Mouse (Mus musculus): Measurements from ENCODE around the gene Ank3.

Ank3 gene

DNA sequence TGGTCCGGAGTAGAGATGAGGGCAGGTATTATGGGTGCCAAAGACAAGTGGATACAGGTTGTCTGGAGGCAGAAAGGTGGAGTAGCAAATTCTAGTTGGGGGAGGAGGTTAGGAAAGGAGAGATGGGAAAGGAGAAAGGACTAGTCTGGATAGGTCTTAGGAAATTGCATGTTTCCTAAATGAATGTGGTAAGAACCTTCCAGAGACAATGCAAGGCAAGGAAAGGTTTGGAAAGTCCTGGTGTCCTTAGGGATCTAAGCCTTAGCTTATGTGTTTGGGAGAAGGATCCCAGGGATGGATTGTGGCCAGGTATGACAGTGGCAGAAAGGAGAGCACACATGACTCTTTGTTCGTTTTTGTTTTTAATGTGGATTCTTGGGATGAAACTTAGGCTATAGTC, 139.7 kb downstream of the Ank3 start:
- no peak for DNase-seq

DNA sequence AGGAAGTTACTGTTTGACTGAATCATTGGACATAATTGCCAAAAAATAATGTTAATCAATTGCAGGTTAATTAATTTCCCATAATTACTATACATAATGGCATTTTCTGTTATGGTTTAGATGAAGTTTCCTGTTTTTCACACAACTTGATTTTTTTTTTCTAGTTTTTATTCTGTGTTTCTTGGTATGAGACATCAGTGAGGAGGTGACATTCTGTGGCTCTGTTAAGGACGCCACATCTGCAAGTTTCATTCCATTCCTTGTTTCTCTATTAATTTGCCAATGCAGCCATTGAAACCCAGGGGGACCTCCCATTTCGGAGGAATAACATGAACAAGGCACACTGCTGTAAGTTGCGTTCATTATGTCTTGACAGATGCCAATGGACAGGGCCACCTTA, 143.9 kb downstream of the Ank3 start:
- no peak for DNase-seq

- DNase-seq: no peak
Measured at GRCm38 (mm10) chr10:69543876-69544620, 145.5 kb downstream of the Ank3 start.

- peak; percentile 51 for DNase-seq
Measured at GRCm38 (mm10) chr10:69544653-69545052, 146.1 kb downstream of the Ank3 start.

- DNase-seq: no peak
Measured at GRCm38 (mm10) chr10:69545936-69546335, 147.4 kb downstream of the Ank3 start.

DNA sequence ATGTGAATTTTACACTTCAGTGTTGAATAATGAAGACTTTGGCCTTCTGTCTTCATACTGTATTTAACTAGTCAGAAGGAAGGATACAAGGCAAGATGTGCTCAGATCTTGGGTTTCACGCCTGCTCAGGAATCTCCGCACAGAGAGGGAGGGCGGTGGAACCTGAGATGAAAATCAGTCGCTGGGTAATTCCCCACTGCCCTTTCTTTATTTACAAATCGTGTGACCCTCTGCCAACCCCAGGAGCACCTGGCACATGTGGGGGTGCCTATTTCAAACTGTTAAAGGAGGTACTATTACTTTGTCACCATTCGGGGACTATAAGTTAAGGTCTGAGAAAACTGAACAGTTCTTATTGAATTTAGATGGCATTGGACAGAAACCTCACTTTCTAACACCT, 148.1 kb downstream of the Ank3 start:
- no peak for DNase-seq

DNA sequence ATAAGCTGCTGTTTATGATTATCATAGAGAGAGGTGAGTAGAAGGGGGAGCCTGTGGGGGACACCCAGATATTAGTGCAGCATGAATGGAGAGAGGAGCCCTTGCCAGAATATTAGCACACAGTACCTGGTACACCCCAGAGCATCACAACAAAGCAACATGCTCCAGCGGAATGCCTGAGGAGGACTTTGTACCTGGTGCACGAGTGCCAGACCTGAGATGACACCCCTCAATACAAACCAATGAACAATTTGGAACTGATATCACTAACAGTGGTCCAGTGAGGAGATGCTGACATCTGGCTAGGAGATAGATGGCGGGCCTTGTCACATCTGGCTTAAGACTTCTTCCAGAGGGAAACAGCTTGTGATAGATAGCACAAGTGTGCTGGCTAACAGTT, 150.2 kb downstream of the Ank3 start:
- DNase-seq: peak; percentile 50

GRCm38 (mm10) chr10:69549221-69549620, 150.6 kb downstream of the Ank3 start:
- DNase-seq: peak; percentile 70

- DNase-seq: no peak
Measured at GRCm38 (mm10) chr10:69550824-69551223, 152.3 kb downstream of the Ank3 start.

GRCm38 (mm10) chr10:69553091-69553490, 154.5 kb downstream of the Ank3 start:
- DNase-seq: peak; percentile 79

- DNase-seq: no peak
Measured at GRCm38 (mm10) chr10:69555592-69555991, 157.0 kb downstream of the Ank3 start.

DNA sequence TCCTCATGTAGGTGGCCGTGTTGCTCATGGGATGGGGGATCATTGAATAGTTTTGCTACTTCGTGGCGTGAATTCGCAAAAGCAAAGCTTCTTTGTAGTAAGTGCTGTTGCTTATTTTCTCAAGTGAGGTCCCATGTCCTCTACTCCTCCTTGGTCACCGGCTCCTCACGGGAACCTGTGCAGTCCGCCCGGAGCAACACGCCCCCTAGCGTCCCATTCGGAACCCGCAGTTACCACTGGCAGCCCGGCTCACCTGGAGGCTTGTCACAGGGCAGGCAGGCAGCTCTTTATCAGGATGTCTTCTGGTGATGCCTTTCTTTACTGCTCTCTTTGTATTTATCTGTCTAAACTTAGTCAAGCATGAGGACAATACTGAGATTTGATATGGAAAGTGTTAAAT, 157.7 kb downstream of the Ank3 start:
- DNase-seq: peak; percentile 77

DNA sequence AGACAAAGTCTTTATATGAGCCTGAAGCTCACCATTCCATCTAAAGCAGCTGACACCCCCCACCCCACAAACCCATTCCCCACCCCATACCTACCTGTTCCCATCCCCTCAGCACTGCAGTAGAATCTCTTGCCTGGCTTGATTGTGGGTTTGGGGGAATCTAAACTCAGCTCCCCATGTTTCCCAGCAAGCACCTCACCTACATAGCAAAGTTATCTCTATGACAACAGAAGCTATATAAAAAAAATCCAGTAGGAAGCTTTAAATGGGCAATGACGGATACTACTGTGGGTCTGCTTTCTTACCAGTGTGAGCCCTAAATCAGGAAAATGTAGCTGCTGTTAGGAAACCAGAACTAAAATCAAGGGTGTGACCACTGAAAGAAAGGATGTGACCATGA, 161.7 kb downstream of the Ank3 start:
- DNase-seq: no peak

DNA sequence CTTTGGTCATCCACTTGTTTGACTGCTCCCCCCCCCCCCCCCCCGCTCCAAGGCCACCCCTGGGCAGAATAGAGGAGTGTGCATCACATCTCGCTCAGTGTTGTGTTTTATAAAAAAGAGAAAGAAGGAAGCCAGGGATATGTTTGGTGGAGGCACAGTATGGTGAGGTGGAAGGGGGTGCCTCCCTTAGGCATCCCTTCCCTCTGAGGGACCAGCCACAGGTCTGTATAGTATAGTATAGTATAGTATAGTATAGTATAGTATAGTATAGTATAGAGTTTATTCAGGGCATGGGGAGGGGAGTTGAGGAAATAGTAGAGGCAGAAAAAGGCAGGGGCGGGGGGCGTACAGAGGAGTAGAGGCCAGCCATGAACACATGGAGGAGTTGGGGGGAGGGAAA, 164.4 kb downstream of the Ank3 start:
- DNase-seq: no peak

- no peak for DNase-seq
Measured at GRCm38 (mm10) chr10:69565052-69565451, 166.5 kb downstream of the Ank3 start.

DNA sequence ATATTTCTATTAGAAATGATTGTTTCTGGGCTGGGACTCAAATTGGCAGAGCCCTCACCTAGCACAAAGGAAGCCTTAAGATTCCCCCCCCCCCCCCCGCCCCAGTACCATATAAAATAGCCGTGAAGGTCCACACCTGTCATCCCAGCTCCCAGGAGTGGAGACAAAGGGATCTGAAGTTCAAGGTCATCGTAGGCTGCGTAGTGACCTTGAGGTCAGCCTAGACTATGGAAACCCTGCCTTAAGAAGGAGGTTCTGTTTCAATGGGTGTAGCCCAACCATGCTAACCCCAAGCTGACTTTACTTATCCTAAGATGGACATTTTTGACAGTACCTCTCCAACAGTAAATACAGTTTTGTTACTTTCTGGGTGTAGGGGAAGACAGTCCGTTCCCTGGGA, 170.4 kb downstream of the Ank3 start:
- DNase-seq: no peak

DNA sequence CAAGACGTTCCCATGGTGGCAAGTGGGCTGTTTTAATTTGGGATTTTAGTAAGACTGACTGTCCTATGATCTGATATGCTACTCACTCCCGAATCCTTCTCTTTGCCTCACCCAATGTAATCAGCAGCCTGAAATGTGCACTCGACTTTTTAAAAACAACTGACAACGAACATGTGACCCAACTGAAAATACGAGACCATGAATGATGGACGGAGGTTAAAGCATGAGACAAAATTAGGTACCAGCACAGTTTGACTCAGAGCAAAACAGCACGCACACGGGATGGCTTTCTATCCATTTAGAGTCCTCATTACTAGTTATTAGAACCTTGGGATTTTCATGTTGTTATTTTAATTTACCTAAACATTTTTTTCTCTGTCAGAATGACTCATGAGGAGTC, 171.2 kb downstream of the Ank3 start:
- no peak for DNase-seq

DNA sequence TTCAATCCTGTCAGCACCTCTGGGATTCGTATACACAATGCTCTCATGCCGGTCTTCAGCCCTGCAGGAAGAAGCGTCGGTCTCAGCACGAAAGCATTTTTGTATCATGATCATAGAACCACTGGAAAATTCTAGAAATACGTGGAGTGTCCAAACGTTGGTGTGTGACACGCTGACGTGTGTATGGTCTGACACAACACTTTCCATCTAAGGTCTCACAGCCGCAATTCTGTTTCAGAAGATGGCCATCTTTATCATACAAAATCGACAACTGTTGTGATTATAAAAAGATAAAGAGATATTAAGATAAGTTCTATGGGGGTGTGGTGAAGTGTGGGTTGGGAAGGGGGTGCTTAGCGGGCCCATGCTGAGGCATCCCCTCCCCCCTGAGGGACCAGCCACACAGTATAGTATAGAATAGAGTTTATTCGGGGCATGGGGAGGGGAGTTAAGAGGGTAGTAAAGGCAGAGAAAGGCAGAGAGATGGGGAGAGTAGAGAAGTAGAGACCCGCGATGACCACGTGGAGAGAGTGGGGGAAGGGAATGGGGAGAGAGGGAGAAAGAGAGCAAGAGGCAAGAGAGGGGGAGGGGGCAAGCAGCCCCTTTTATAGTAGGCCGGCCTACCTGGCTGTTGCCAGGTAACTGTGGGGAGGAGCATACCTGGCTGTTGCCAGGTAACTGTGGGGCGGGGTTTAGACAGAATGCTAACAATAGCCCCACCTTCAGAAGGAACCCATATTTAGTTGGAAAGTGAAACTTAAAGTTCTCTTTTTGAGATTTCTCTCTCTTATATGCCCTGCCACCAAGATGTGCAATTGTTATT, 172.1 kb downstream of the Ank3 start:
- peak; percentile 62 for DNase-seq

- no peak for DNase-seq
Measured at GRCm38 (mm10) chr10:69571422-69571821, 172.8 kb downstream of the Ank3 start.

- no peak for DNase-seq
Measured at GRCm38 (mm10) chr10:69571972-69572371, 173.4 kb downstream of the Ank3 start.

- no peak for DNase-seq
Measured at GRCm38 (mm10) chr10:69573054-69573453, 174.5 kb downstream of the Ank3 start.

GRCm38 (mm10) chr10:69573746-69574145, 175.2 kb downstream of the Ank3 start:
- no peak for DNase-seq

DNA sequence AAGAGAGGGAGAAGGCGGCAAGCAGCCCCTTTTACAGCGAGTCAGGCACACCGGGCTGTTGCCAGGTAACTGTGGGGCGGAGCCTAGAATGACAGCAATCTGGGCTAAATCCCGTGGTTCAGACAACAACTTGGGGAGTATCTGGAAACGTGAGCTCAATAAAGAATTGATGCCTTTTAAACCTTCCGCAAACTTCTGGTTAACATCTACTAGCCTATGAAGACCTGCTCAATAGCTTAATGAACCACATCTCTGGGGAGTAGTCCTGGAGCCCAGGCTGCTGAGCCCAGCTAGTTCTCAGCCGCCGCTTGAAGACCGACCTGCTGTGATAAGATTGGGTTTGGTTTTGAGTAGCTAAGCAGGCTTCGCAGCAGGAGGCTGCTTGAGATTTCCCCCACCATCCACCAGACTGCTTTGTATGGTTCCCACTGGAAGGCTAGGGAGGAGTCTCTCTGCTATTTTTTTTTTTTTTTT, 175.7 kb downstream of the Ank3 start:
- DNase-seq: no peak

DNA sequence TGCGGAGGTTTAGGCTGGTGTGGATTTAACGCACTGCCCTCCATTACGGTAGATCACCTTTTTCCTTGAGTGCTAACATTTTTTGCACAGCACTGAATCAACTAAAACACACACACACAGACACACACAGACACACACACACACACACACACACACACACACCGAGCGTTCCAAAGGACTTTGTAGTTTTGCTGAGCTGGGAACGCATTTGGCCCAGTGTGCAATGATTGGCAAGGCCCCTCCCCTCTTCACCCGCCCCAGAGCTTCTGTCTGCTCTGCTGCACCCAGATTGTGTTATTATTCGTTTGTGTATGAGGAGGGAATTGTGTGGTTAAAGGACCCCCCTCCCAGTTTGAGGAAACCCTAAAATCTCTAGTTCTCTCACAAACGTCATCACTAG, 176.3 kb downstream of the Ank3 start:
- peak; percentile 58 for DNase-seq
